Mouse (Mus musculus) neural tube, postnatal 0 days (tissue): Measurements from ENCODE around the gene Degs1. TPM values are rescaled to one million over a fixed set of nuclear protein-coding genes. Genes with fewer than 3 reads are reported as not detected.

ENCODE experiments used
- polyA plus RNA-seq: library from polyadenylated mRNA; unstranded; fragments of >200 nt; fragmentation: Nextera tagmentation; extraction: Ambion mirVana; gene quantifications from 2 replicates; pipeline ENCODE4 v1.2.1, GENCODE M21; 2015

Gene Degs1
- polyA plus RNA-seq = 126 and 143 TPM in 2 replicates

DNA sequence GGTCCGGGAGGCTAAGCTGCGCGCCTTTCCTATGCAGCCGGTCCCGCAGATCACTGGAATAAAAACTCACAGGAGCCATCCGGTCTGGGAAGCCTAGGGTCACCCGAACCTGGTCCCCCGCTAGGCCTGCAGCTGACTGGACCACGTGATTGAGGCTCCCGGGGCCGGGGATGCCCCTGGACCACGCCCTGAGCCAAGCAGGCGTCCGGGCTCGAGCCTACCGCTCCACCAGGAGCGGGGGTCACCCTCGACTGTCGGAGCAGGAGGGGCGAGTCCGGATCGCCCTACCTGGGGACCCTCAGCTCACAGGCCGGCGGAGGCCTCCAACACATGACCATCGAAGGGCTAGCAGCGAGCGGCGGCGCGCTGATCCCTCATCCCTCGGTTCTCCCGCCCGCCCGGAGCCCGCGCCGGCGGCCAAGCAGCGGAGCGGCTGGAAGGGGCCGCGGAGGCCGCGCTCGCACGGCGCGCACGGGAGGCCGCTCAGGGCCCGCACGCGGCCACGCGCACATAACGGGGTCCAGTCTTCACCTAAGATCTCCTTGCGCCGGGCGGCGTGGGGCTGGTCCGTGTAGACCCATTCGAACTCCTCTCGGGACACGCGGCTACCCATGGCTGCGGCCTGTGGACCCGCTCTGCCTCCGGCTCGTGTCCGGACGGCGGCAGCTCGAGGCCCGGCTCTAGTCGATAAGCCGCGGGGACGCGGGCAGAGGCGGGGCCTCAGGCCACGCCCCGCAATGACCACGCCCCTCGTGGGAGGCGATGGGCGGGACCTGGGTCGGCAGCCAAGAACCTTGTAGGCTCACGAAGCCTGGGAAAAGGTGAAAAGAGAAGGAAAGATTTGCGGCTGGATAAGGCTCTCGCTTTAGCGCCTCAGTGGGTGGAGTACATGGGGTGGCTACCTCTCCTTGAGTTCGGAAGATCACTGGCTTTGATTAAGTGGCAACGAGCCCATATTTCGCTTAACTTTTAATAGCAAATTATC, at the start of gene Degs1:
Gene Degs1 (minus strand): TSS at position 714 of the 985 bp plus-strand sequence.

Other genes with a start within 250 kb of the Degs1 start
- gene Srp9, start 158.1 kb downstream of the Degs1 start, polyA plus RNA-seq = 165 and 179 TPM in 2 replicates
- gene Vmn1r1, start 118.3 kb downstream of the Degs1 start, polyA plus RNA-seq = not detected in 2 replicates
- 18.6 and 20.3 TPM in 2 replicates for gene Fbxo28, start 58.8 kb upstream of the Degs1 start, polyA plus RNA-seq
- gene Trp53bp2, start 126.4 kb upstream of the Degs1 start, polyA plus RNA-seq = 10.1 and 10.7 TPM in 2 replicates
- gene Capn2, start 234.8 kb upstream of the Degs1 start, polyA plus RNA-seq = 81.0 and 82.6 TPM in 2 replicates